Mouse (Mus musculus): Measurements from ENCODE around the gene Mtnr1b. TPM values are rescaled to one million over a fixed set of nuclear protein-coding genes. Genes with fewer than 3 reads are reported as not detected.

Gene Mtnr1b
- polyA plus RNA-seq, 1 experiment from 2014 or later = not detected

GRCm38 (mm10) chr9:15886756-15887155 is 12.4 kb upstream of the Mtnr1b start:
- no peak for ATAC-seq (ENCODE audit: insufficient read depth, low FRiP score, low TSS enrichment)
- H3K36me3 ChIP-seq (ENCODE audit: control insufficient read depth, insufficient read depth, low read length) = no peaks in the 10 kb centered on the region
- H3K9me3 ChIP-seq (ENCODE audit: control insufficient read depth, low read length) = no peaks in the 10 kb centered on the region
- no peak overlapping the region for H3K4me3 ChIP-seq (ENCODE audit: low read depth, low read length)
- no peaks in the 10 kb centered on the region for H3K27me3 ChIP-seq (ENCODE audit: control insufficient read depth, insufficient read depth, low read length)
- H3K9ac ChIP-seq (ENCODE audit: low read length) = no peak overlapping the region
- H3K4me1 ChIP-seq (ENCODE audit: control insufficient read depth, insufficient read depth, low read length) = no peaks in the 10 kb centered on the region
- no peak overlapping the region for H3K27ac ChIP-seq (ENCODE audit: low read depth, low read length)
- DNase-seq (ENCODE audit: low spot score) = no peak
- no peak overlapping the region for H3K4me2 ChIP-seq (ENCODE audit: low read depth)
- WGBS = 71% methylated on average over 5 of the region's 5 CpGs

- no peak for DNase-seq (ENCODE audit: low spot score)
- Histone ChIP-seq H3K9me3 (ENCODE audit: control insufficient read depth, low read length) (no peaks in the 10 kb centered on the region), H3K27me3 (ENCODE audit: control insufficient read depth, insufficient read depth, low read length) (no peaks in the 10 kb centered on the region), H3K4me1 (ENCODE audit: control insufficient read depth, insufficient read depth, low read length) (no peaks in the 10 kb centered on the region), H3K27ac (ENCODE audit: low read depth, low read length) (no peak overlapping the region), H3K4me3 (ENCODE audit: low read depth, low read length) (no peak overlapping the region), H3K4me2 (ENCODE audit: low read depth) (no peak overlapping the region), H3K36me3 (ENCODE audit: control insufficient read depth, insufficient read depth, low read length) (no peaks in the 10 kb centered on the region), H3K9ac (ENCODE audit: low read length) (no peak overlapping the region)
- no peak for ATAC-seq (ENCODE audit: insufficient read depth, low FRiP score, low TSS enrichment)
Observed at GRCm38 (mm10) chr9:15880754-15881153, 6.4 kb upstream of the Mtnr1b start.

- Histone ChIP-seq H3K27me3 (ENCODE audit: control insufficient read depth, insufficient read depth, low read length) (no peaks in the 10 kb centered on the region), H3K4me3 (ENCODE audit: low read depth, low read length) (no peak overlapping the region), H3K4me1 (ENCODE audit: control insufficient read depth, insufficient read depth, low read length) (no peaks in the 10 kb centered on the region), H3K27ac (ENCODE audit: low read depth, low read length) (no peak overlapping the region), H3K9me3 (ENCODE audit: control insufficient read depth, low read length) (no peaks in the 10 kb centered on the region), H3K36me3 (ENCODE audit: control insufficient read depth, insufficient read depth, low read length) (no peaks in the 10 kb centered on the region), H3K9ac (ENCODE audit: low read length) (no peak overlapping the region), H3K4me2 (ENCODE audit: low read depth) (no peak overlapping the region)
- ATAC-seq (ENCODE audit: insufficient read depth, low FRiP score, low TSS enrichment) (peak; percentile 73), DNase-seq (ENCODE audit: low spot score) (peak; percentile 32)
- WGBS = 27% methylated on average over 3 of the region's 3 CpGs
Observed at GRCm38 (mm10) chr9:15880160-15880603, 5.8 kb upstream of the Mtnr1b start.

- no peaks in the 10 kb centered on the region for H3K36me3 ChIP-seq (ENCODE audit: control insufficient read depth, insufficient read depth, low read length)
- ATAC-seq (ENCODE audit: insufficient read depth, low FRiP score, low TSS enrichment) (no peak), DNase-seq (ENCODE audit: low spot score) (no peak)
- no peak overlapping the region for H3K27ac ChIP-seq (ENCODE audit: low read depth, low read length)
- no peak overlapping the region for H3K4me3 ChIP-seq (ENCODE audit: low read depth, low read length)
- H3K4me2 ChIP-seq (ENCODE audit: low read depth) = no peak overlapping the region
- H3K27me3 ChIP-seq (ENCODE audit: control insufficient read depth, insufficient read depth, low read length) = no peaks in the 10 kb centered on the region
- 81% methylated on average over 4 of the region's 4 CpGs for WGBS
- no peak overlapping the region for H3K9ac ChIP-seq (ENCODE audit: low read length)
- H3K9me3 ChIP-seq (ENCODE audit: control insufficient read depth, low read length) = no peaks in the 10 kb centered on the region
- H3K4me1 ChIP-seq (ENCODE audit: control insufficient read depth, insufficient read depth, low read length) = no peaks in the 10 kb centered on the region
Observed at GRCm38 (mm10) chr9:15870013-15870412, 4.3 kb downstream of the Mtnr1b start.

- H3K9me3 ChIP-seq (ENCODE audit: control insufficient read depth, low read length) = no peaks in the 10 kb centered on the region
- H3K27me3 ChIP-seq (ENCODE audit: control insufficient read depth, insufficient read depth, low read length) = no peaks in the 10 kb centered on the region
- H3K4me2 ChIP-seq (ENCODE audit: low read depth) = no peak overlapping the region
- H3K9ac ChIP-seq (ENCODE audit: low read length) = no peak overlapping the region
- no peak for DNase-seq (ENCODE audit: low spot score)
- no peaks in the 10 kb centered on the region for H3K36me3 ChIP-seq (ENCODE audit: control insufficient read depth, insufficient read depth, low read length)
- H3K4me3 ChIP-seq (ENCODE audit: low read depth, low read length) = no peak overlapping the region
- H3K27ac ChIP-seq (ENCODE audit: low read depth, low read length) = no peak overlapping the region
- H3K4me1 ChIP-seq (ENCODE audit: control insufficient read depth, insufficient read depth, low read length) = no peaks in the 10 kb centered on the region
- ATAC-seq (ENCODE audit: insufficient read depth, low FRiP score, low TSS enrichment) = no peak
- 71% methylated on average over 4 of the region's 4 CpGs for WGBS
Observed at GRCm38 (mm10) chr9:15869456-15869855, 4.9 kb downstream of the Mtnr1b start.

- H3K27ac ChIP-seq (ENCODE audit: low read depth, low read length) = no peak overlapping the region
Observed at GRCm38 (mm10) chr9:15866280-15867072, 7.9 kb downstream of the Mtnr1b start.

GRCm38 (mm10) chr9:15861402-15861801 is 13.0 kb downstream of the Mtnr1b start:
- no peak for ATAC-seq (ENCODE audit: insufficient read depth, low FRiP score, low TSS enrichment)

More at GRCm38 (mm10) chr9:15866280-15867072, 7.9 kb downstream of the Mtnr1b start:
- Histone ChIP-seq H3K4me1 (ENCODE audit: control insufficient read depth, insufficient read depth, low read length) (no peaks in the 10 kb centered on the region), H3K36me3 (ENCODE audit: control insufficient read depth, insufficient read depth, low read length) (no peaks in the 10 kb centered on the region), H3K9me3 (ENCODE audit: control insufficient read depth, low read length) (no peaks in the 10 kb centered on the region), H3K4me2 (ENCODE audit: low read depth) (no peak overlapping the region), H3K9ac (ENCODE audit: low read length) (no peak overlapping the region), H3K27me3 (ENCODE audit: control insufficient read depth, insufficient read depth, low read length) (no peaks in the 10 kb centered on the region), H3K4me3 (ENCODE audit: low read depth, low read length) (no peak overlapping the region)
- 66% methylated on average over 10 of the region's 10 CpGs for WGBS
- no peak for DNase-seq (ENCODE audit: low spot score)
- no peak for ATAC-seq (ENCODE audit: insufficient read depth, low FRiP score, low TSS enrichment)

GRCm38 (mm10) chr9:15850749-15851148 is 23.6 kb downstream of the Mtnr1b start:
- no peak overlapping the region for H3K27ac ChIP-seq (ENCODE audit: low read depth, low read length)
- no peaks in the 10 kb centered on the region for H3K9me3 ChIP-seq (ENCODE audit: control insufficient read depth, low read length)
- DNase-seq (ENCODE audit: low spot score) = no peak
- no peak for ATAC-seq (ENCODE audit: insufficient read depth, low FRiP score, low TSS enrichment)
- H3K4me3 ChIP-seq (ENCODE audit: low read depth, low read length) = no peak overlapping the region
- H3K36me3 ChIP-seq (ENCODE audit: control insufficient read depth, insufficient read depth, low read length) = no peaks in the 10 kb centered on the region
- H3K27me3 ChIP-seq (ENCODE audit: control insufficient read depth, insufficient read depth, low read length) = no peaks in the 10 kb centered on the region
- no peak overlapping the region for H3K4me2 ChIP-seq (ENCODE audit: low read depth)
- no peaks in the 10 kb centered on the region for H3K4me1 ChIP-seq (ENCODE audit: control insufficient read depth, insufficient read depth, low read length)
- H3K9ac ChIP-seq (ENCODE audit: low read length) = no peak overlapping the region

More at GRCm38 (mm10) chr9:15861402-15861801, 13.0 kb downstream of the Mtnr1b start:
- H3K27me3 ChIP-seq (ENCODE audit: control insufficient read depth, insufficient read depth, low read length) = no peaks in the 10 kb centered on the region
- H3K9me3 ChIP-seq (ENCODE audit: control insufficient read depth, low read length) = no peaks in the 10 kb centered on the region
- H3K4me2 ChIP-seq (ENCODE audit: low read depth) = no peak overlapping the region
- no peaks in the 10 kb centered on the region for H3K36me3 ChIP-seq (ENCODE audit: control insufficient read depth, insufficient read depth, low read length)
- no peak overlapping the region for H3K27ac ChIP-seq (ENCODE audit: low read depth, low read length)
- no peak overlapping the region for H3K4me3 ChIP-seq (ENCODE audit: low read depth, low read length)
- 78% methylated on average over 5 of the region's 5 CpGs for WGBS
- no peak for DNase-seq (ENCODE audit: low spot score)
- H3K4me1 ChIP-seq (ENCODE audit: control insufficient read depth, insufficient read depth, low read length) = no peaks in the 10 kb centered on the region
- no peak overlapping the region for H3K9ac ChIP-seq (ENCODE audit: low read length)

GRCm38 (mm10) chr9:15845390-15845789 is 29.0 kb downstream of the Mtnr1b start:
- no peak for DNase-seq (ENCODE audit: low spot score)
- no peaks in the 10 kb centered on the region for H3K9me3 ChIP-seq (ENCODE audit: control insufficient read depth, low read length)
- no peak overlapping the region for H3K4me3 ChIP-seq (ENCODE audit: low read depth, low read length)
- H3K9ac ChIP-seq (ENCODE audit: low read length) = no peak overlapping the region
- H3K27ac ChIP-seq (ENCODE audit: low read depth, low read length) = no peak overlapping the region
- WGBS = 88% methylated on average over 8 of the region's 8 CpGs
- no peaks in the 10 kb centered on the region for H3K36me3 ChIP-seq (ENCODE audit: control insufficient read depth, insufficient read depth, low read length)
- ATAC-seq (ENCODE audit: insufficient read depth, low FRiP score, low TSS enrichment) = no peak
- no peaks in the 10 kb centered on the region for H3K27me3 ChIP-seq (ENCODE audit: control insufficient read depth, insufficient read depth, low read length)
- no peaks in the 10 kb centered on the region for H3K4me1 ChIP-seq (ENCODE audit: control insufficient read depth, insufficient read depth, low read length)
- no peak overlapping the region for H3K4me2 ChIP-seq (ENCODE audit: low read depth)
